Mouse (Mus musculus): Measurements from ENCODE around the gene Fam173a. TPM values are rescaled to one million over a fixed set of nuclear protein-coding genes. Genes with fewer than 3 reads are reported as not detected.
A peak's percentile ranks its signal among the peaks of the same experiment; 100 is the strongest.

Gene Fam173a
- polyA plus RNA-seq, 1 experiment from 2014 or later: 66.1 TPM

- 0% methylated on average over 23 of the region's 23 CpGs for WGBS
- Histone ChIP-seq H3K4me2 (ENCODE audit: low read depth, low read length) (peak within 1 kb of the TSS; percentile 87), H3K4me3 (ENCODE audit: low read depth, low read length) (peak within 1 kb of the TSS; percentile 76), H3K9me3 (ENCODE audit: control insufficient read depth, low read length) (no peaks in the 10 kb centered on the region), H3K4me1 (ENCODE audit: control insufficient read depth, insufficient read depth, low read length) (peaks cover 14% of the 10 kb centered on the region), H3K36me3 (ENCODE audit: control insufficient read depth, insufficient read depth, low read length) (peaks cover 56% of the 10 kb centered on the region), H3K27me3 (replicated peaks; ENCODE audit: control insufficient read depth, insufficient read depth, low read length) (no peaks in the 10 kb centered on the region), H3K27ac (replicated peaks; ENCODE audit: low read depth, low read length) (peak within 1 kb of the TSS; percentile 91), H3K9ac (ENCODE audit: low read depth, low read length) (peak within 1 kb of the TSS; percentile 82)
- ATAC-seq (ENCODE audit: low read depth) (peak; percentile 89), DNase-seq (ENCODE audit: low spot score) (peak; percentile 97)
Observed at GRCm38 (mm10) chr17:25785281-25785745, 7.4 kb downstream of the Fam173a start, which contains the start of gene Haghl. Haghl (minus strand) TSS chr17:25785673.

- 79% methylated on average over 15 of the region's 15 CpGs for WGBS
- Histone ChIP-seq H3K9ac (ENCODE audit: low read depth, low read length) (peak overlapping the region; percentile 82), H3K4me3 (ENCODE audit: low read depth, low read length) (peak overlapping the region; percentile 76), H3K4me1 (ENCODE audit: control insufficient read depth, insufficient read depth, low read length) (peaks cover 14% of the 10 kb centered on the region), H3K4me2 (ENCODE audit: low read depth, low read length) (peak overlapping the region; percentile 87), H3K27me3 (replicated peaks; ENCODE audit: control insufficient read depth, insufficient read depth, low read length) (no peaks in the 10 kb centered on the region), H3K36me3 (ENCODE audit: control insufficient read depth, insufficient read depth, low read length) (peaks cover 58% of the 10 kb centered on the region), H3K9me3 (ENCODE audit: control insufficient read depth, low read length) (no peaks in the 10 kb centered on the region), H3K27ac (replicated peaks; ENCODE audit: low read depth, low read length) (no peak overlapping the region)
- no peak for DNase-seq (ENCODE audit: low spot score)
- no peak for ATAC-seq (ENCODE audit: low read depth)
Observed at GRCm38 (mm10) chr17:25783861-25784574, 8.7 kb downstream of the Fam173a start.

GRCm38 (mm10) chr17:25783086-25783485, 9.6 kb downstream of the Fam173a start:
- Histone ChIP-seq H3K9me3 (ENCODE audit: control insufficient read depth, low read length) (no peaks in the 10 kb centered on the region), H3K4me3 (ENCODE audit: low read depth, low read length) (no peak overlapping the region), H3K4me1 (ENCODE audit: control insufficient read depth, insufficient read depth, low read length) (peaks cover 14% of the 10 kb centered on the region), H3K27me3 (replicated peaks; ENCODE audit: control insufficient read depth, insufficient read depth, low read length) (no peaks in the 10 kb centered on the region), H3K4me2 (ENCODE audit: low read depth, low read length) (no peak overlapping the region), H3K36me3 (ENCODE audit: control insufficient read depth, insufficient read depth, low read length) (peaks cover 59% of the 10 kb centered on the region), H3K27ac (replicated peaks; ENCODE audit: low read depth, low read length) (no peak overlapping the region), H3K9ac (ENCODE audit: low read depth, low read length) (no peak overlapping the region)
- no peak for DNase-seq (ENCODE audit: low spot score)
- ATAC-seq (ENCODE audit: low read depth): no peak
- WGBS: 77% methylated on average over 7 of the region's 7 CpGs

GRCm38 (mm10) chr17:25781339-25781738, 11.4 kb downstream of the Fam173a start:
- Histone ChIP-seq H3K27me3 (replicated peaks; ENCODE audit: control insufficient read depth, insufficient read depth, low read length) (no peaks in the 10 kb centered on the region), H3K4me1 (ENCODE audit: control insufficient read depth, insufficient read depth, low read length) (peaks cover 14% of the 10 kb centered on the region), H3K27ac (replicated peaks; ENCODE audit: low read depth, low read length) (no peak overlapping the region), H3K9me3 (ENCODE audit: control insufficient read depth, low read length) (no peaks in the 10 kb centered on the region), H3K9ac (ENCODE audit: low read depth, low read length) (no peak overlapping the region), H3K4me2 (ENCODE audit: low read depth, low read length) (no peak overlapping the region), H3K4me3 (ENCODE audit: low read depth, low read length) (no peak overlapping the region), H3K36me3 (ENCODE audit: control insufficient read depth, insufficient read depth, low read length) (peaks cover 50% of the 10 kb centered on the region)
- ATAC-seq (ENCODE audit: low read depth) (no peak), DNase-seq (ENCODE audit: low spot score) (no peak)
- WGBS: 78% methylated on average over 6 of the region's 6 CpGs

GRCm38 (mm10) chr17:25777948-25778347, 14.8 kb downstream of the Fam173a start:
- H3K27me3 ChIP-seq (replicated peaks; ENCODE audit: control insufficient read depth, insufficient read depth, low read length): no peaks in the 10 kb centered on the region
- no peak for DNase-seq (ENCODE audit: low spot score)
- peaks cover 38% of the 10 kb centered on the region for H3K36me3 ChIP-seq (ENCODE audit: control insufficient read depth, insufficient read depth, low read length)
- H3K4me3 ChIP-seq (ENCODE audit: low read depth, low read length): no peak overlapping the region
- no peak overlapping the region for H3K9ac ChIP-seq (ENCODE audit: low read depth, low read length)
- no peak for ATAC-seq (ENCODE audit: low read depth)
- H3K9me3 ChIP-seq (ENCODE audit: control insufficient read depth, low read length): no peaks in the 10 kb centered on the region
- 90% methylated on average over 5 of the region's 5 CpGs for WGBS
- 0 out of 2 replicates have a peak, but pooled peaks cover 3% of the 10 kb centered on the region for H3K4me1 ChIP-seq (ENCODE audit: control insufficient read depth, insufficient read depth, low read length)
- H3K27ac ChIP-seq (replicated peaks; ENCODE audit: low read depth, low read length): no peak overlapping the region
- no peak overlapping the region for H3K4me2 ChIP-seq (ENCODE audit: low read depth, low read length)

GRCm38 (mm10) chr17:25775318-25776062, 17.2 kb downstream of the Fam173a start:
- DNase-seq (ENCODE audit: low spot score): no peak
- Histone ChIP-seq H3K9me3 (ENCODE audit: control insufficient read depth, low read length) (no peaks in the 10 kb centered on the region), H3K4me1 (ENCODE audit: control insufficient read depth, insufficient read depth, low read length) (0 out of 2 replicates have a peak, but pooled peaks cover 3% of the 10 kb centered on the region), H3K36me3 (ENCODE audit: control insufficient read depth, insufficient read depth, low read length) (peaks cover 15% of the 10 kb centered on the region), H3K27ac (replicated peaks; ENCODE audit: low read depth, low read length) (no peak overlapping the region), H3K4me2 (ENCODE audit: low read depth, low read length) (no peak overlapping the region), H3K4me3 (ENCODE audit: low read depth, low read length) (no peak overlapping the region), H3K9ac (ENCODE audit: low read depth, low read length) (no peak overlapping the region), H3K27me3 (replicated peaks; ENCODE audit: control insufficient read depth, insufficient read depth, low read length) (no peaks in the 10 kb centered on the region)
- no peak for ATAC-seq (ENCODE audit: low read depth)
- whole genome bisulfite sequencing: 76% methylated on average over 10 of the region's 10 CpGs

- 0 out of 2 replicates have a peak, but pooled peaks cover 3% of the 10 kb centered on the region for H3K4me1 ChIP-seq (ENCODE audit: control insufficient read depth, insufficient read depth, low read length)
- H3K4me3 ChIP-seq (ENCODE audit: low read depth, low read length): peak within 1 kb of the TSS; percentile 73
- no peaks in the 10 kb centered on the region for H3K9me3 ChIP-seq (ENCODE audit: control insufficient read depth, low read length)
- peak within 1 kb of the TSS; percentile 89 for H3K4me2 ChIP-seq (ENCODE audit: low read depth, low read length)
- 0 out of 2 replicates have a peak, but pooled peaks cover 5% of the 10 kb centered on the region for H3K36me3 ChIP-seq (ENCODE audit: control insufficient read depth, insufficient read depth, low read length)
- peak; percentile 89 for ATAC-seq (ENCODE audit: low read depth)
- no peak within 1 kb of the TSS for H3K27ac ChIP-seq (replicated peaks; ENCODE audit: low read depth, low read length)
- under 1% methylated on average over 36 of the region's 37 CpGs for WGBS
- H3K9ac ChIP-seq (ENCODE audit: low read depth, low read length): peak within 1 kb of the TSS; percentile 87
- DNase-seq (ENCODE audit: low spot score): peak; percentile 98
- no peaks in the 10 kb centered on the region for H3K27me3 ChIP-seq (replicated peaks; ENCODE audit: control insufficient read depth, insufficient read depth, low read length)
Observed at GRCm38 (mm10) chr17:25773549-25774120, 19.1 kb downstream of the Fam173a start, which contains the start of gene Narfl. Narfl (plus strand) TSS chr17:25773776.

- Histone ChIP-seq H3K9me3 (ENCODE audit: control insufficient read depth, low read length) (no peaks in the 10 kb centered on the region), H3K9ac (ENCODE audit: low read depth, low read length) (no peak overlapping the region), H3K27me3 (replicated peaks; ENCODE audit: control insufficient read depth, insufficient read depth, low read length) (no peaks in the 10 kb centered on the region), H3K4me1 (ENCODE audit: control insufficient read depth, insufficient read depth, low read length) (0 out of 2 replicates have a peak, but pooled peaks cover 3% of the 10 kb centered on the region), H3K4me2 (ENCODE audit: low read depth, low read length) (no peak overlapping the region), H3K36me3 (ENCODE audit: control insufficient read depth, insufficient read depth, low read length) (no peaks in the 10 kb centered on the region), H3K4me3 (ENCODE audit: low read depth, low read length) (no peak overlapping the region), H3K27ac (replicated peaks; ENCODE audit: low read depth, low read length) (no peak overlapping the region)
- 38% methylated on average over 9 of the region's 9 CpGs for WGBS
- ATAC-seq (ENCODE audit: low read depth) (0 out of 2 replicates have a peak, but pooled peaks have one; percentile 10), DNase-seq (ENCODE audit: low spot score) (peak; percentile 39)
Observed at GRCm38 (mm10) chr17:25769331-25769730, 23.4 kb downstream of the Fam173a start.
